Mouse (Mus musculus) gastrocnemius, adult 18-20 months (tissue): ENCODE data around the gene Vps16. TPM values are rescaled to one million over a fixed set of nuclear protein-coding genes. Genes with fewer than 3 reads are reported as not detected.

Experiments
- DNase-seq: peaks from one replicate; pipeline ENCODE4 v3.0.0; 2021; ENCODE audit warnings: low spot score
- long read RNA-seq, 2 experiments: library from polyadenylated mRNA; stranded (forward); transcript quantifications; one replicate each; pipeline ENCODE4 v2.0.0; 2021
- total RNA-seq, 2 experiments: library from RNA; stranded (reverse); gene quantifications; 2 replicates each; pipeline ENCODE4 v1.2.3; 2021

Gene Vps16
- total RNA-seq = 10 to 100 TPM; 17.6 to 19.2 TPM
- long read RNA-seq, experiment 1, transcript Vps16-201 (24 exons, 3,161 nt) = major isoform, 30 of 35 reads
- long read RNA-seq, experiment 1, partial matches to known transcripts = 1 of 35 reads
- long read RNA-seq, experiment 1, other reads (novel, unspliced or antisense) = 4 of 35 reads
- long read RNA-seq, experiment 2, transcript Vps16-201 (24 exons, 3,161 nt) = major isoform, 17 of 24 reads
- long read RNA-seq, experiment 2, partial matches to known transcripts = 1 of 24 reads
- long read RNA-seq, experiment 2, other reads (novel, unspliced or antisense) = 6 of 24 reads

DNA sequence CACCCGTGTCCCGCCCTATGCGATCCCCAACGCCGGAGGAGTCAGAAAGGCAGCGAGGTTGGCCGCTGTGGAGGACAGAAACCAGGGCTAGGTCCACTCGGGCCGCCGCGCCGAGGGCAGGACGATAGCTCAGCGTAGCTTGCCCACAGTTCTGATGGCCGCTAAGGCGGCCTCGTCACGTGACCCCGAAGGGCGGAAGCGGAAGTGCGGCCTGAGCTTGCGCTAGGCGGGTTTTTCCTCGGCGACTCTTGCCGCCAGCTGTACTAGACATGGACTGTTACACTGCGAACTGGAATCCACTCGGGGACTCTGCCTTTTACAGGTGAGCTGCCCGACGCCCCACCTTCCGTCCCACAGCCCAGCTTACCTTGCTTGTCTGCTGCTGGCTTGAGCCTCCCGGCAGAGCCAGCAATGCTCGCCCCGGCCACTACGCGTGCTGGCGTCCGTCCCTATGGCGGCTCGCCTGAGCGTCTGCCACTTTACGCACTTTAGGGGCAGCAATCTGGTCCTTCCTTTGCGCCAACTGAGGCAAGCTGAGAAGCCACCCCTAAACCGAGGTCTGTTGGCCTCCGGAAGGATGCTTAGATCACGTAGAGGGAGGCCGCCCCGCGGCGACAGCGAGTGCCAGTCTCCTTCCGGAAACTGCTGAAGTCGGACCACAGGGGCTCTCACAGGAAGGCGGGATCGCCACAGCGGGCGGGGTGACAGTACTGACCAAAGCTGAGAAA, at the start of gene Vps16, which contains the start of gene Pced1a:
Gene Vps16 (plus strand): TSS at position 214 of the 728 bp plus-strand sequence.
Gene Pced1a (minus strand): TSS at position 576 of the 728 bp plus-strand sequence.
- DNase-seq = peak; percentile 92

DNA sequence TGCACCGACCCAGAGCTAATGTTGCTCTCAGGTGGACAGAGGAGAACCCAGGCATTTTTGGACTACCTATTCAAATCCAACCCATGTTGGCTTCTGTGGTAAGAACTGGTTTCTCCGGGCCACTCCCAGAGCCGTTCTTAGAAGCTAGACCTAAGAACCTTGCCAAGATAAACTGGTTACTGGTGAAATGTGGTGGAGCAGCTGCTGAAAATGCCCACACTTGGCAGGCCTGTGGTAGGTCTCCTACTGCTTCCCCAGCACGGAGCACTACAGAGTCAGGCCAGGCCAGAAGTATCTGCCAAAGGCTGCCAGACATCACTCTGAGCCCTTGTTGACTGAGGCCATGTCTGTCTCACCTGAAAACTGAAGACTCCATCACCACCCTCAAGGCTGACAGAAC, 49.2 kb upstream of the Vps16 start:
- DNase-seq = no peak

- no peak for DNase-seq
Measured at GRCm38 (mm10) chr2:130383205-130383604, 40.9 kb upstream of the Vps16 start.

- no peak for DNase-seq
Measured at GRCm38 (mm10) chr2:130383895-130384294, 40.2 kb upstream of the Vps16 start.

DNA sequence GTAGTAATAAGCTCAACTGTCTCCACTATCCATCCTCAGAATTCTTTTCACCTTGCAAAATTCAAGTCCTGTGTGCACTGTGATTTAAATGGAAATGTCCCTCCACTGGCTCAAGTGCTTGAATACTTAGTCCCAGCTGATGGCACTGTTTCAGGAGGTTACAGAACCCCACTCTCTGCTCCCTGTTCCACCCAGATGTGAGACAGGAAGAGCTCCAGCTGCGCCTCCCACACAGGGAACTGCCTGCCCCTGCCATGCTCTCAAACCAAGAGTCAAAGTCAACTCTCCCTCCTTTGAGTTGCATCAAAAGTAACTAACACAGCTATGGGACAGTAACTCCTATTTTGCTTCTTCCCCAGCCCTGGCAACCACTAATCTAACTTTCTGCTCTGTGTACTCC, 37.9 kb upstream of the Vps16 start:
- DNase-seq = no peak

DNA sequence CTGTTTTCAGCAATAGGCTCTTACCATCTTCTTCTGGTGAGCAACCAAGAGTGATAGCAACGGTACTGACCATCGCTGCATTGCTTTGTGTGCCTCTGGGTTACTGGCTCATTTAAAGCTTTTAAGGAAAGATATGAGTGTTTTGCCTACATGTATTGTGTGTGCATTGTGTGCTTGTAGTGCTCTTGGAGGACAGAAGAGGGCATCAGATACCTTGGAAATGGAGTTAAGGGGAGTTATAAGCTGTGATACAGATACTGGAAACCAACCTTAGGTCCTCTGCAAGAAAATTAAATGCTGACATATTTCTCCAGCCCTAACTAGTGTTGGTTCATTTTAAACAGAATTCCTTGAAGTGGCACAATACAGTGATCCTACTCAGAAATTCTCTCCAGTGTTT, 35.3 kb upstream of the Vps16 start:
- no peak for DNase-seq

DNA sequence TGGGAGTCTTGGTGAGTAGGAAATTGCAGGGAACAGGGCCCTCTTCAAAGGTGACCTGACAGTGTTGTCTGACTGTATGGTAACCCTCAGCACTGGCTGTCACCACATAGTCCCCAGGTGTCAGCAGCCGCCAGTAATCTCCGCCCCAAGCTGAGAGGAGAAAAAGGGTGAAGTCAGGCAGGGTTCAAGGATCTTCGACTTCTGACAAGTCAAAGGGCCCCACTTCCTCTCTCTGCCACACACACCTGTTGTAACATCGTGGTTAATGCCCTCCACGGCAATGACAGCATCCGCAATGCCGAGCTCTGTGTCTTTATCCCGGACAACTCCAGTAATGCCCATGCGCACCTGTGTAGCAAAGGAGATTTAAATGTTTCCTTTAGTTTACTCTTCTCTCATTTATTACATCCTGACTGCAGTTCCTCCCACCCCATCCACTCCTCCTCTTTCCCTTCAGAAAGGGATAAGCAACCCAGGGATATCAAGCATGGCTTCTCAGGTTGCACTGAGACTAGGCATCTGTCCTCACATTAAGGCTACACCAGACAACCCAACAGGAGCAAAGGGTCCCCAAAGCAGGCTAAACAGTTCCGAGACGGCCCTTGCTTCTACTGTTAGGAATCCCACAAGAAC, 33.0 kb upstream of the Vps16 start:
- DNase-seq = no peak

- DNase-seq = no peak
Measured at GRCm38 (mm10) chr2:130392836-130393235, 31.3 kb upstream of the Vps16 start.

- no peak for DNase-seq
Measured at GRCm38 (mm10) chr2:130395696-130396095, 28.4 kb upstream of the Vps16 start.

DNA sequence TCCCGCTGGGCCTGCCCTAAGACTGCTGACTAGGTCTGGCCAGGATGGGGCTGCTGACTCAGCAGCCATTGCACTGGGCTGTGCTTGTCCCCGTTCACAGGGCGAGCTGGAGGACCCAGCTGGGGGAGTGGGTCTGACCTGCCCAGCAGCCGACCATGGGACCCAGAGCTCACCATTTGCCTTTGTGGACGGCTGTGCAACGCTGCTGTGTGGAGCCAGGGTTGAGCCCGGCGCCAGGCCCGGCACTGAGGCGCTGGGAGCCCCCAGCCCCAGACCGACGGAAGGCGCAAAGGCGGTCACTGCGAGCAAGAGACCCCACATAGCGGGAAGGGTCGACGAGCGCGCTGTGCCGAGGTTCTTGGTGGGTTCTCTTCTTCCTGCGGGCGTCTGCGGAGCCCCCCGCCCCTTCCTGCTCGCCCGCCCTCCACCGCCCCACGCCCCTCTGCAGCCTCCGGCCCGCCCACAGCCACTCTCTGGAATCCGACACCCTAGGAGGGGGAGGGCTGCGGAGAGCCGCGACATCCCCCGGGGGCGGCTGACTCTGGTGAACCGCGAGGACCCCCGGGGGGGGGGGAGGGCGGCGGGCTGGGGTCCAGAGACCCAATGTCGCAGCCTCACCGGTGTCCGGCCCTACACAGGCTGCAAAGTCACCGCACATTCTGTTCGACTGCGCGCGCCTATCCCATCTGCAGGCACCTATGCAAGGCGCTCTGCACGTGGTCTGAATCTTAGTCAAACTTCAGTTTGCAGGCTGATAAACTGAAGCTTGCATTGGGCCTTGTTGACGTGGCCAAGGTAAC, 26.8 kb upstream of the Vps16 start, which contains the start of gene Cpxm1:
Gene Cpxm1 (minus strand): TSS at position 389 of the 800 bp plus-strand sequence.
- DNase-seq = peak; percentile 12

- DNase-seq = no peak
Measured at GRCm38 (mm10) chr2:130398091-130398490, 26.0 kb upstream of the Vps16 start.

GRCm38 (mm10) chr2:130400046-130400445, 24.1 kb upstream of the Vps16 start:
- no peak for DNase-seq

DNA sequence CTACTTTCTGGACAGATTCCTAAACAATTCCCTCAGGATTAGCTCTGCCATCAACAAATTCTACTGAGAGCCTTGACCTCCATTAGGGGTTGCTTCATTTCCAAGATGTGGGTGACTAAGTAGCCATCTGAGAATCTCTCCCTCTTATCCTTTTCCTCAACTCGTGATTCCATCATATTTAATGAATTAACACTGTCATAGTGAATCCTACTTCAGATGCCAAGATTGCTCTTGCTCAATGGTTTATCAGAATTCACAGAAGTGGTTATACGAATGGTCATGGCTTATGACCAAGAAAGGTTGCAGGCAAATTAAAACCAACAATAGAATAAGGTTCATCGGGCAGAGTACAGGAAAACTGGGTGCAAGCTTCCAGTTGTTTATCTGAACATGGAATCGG, 22.2 kb upstream of the Vps16 start:
- DNase-seq = no peak

- no peak for DNase-seq
Measured at GRCm38 (mm10) chr2:130404939-130405338, 19.2 kb upstream of the Vps16 start, which contains the start of the genes Gm28372 and 1700020A23Rik. Gm28372 (plus strand) TSS chr2:130405239. 1700020A23Rik (plus strand) TSS chr2:130405259.

- DNase-seq = no peak
Measured at GRCm38 (mm10) chr2:130406178-130406577, 18.0 kb upstream of the Vps16 start, which contains the start of gene Tmem239. Tmem239 (plus strand) TSS chr2:130406478.

DNA sequence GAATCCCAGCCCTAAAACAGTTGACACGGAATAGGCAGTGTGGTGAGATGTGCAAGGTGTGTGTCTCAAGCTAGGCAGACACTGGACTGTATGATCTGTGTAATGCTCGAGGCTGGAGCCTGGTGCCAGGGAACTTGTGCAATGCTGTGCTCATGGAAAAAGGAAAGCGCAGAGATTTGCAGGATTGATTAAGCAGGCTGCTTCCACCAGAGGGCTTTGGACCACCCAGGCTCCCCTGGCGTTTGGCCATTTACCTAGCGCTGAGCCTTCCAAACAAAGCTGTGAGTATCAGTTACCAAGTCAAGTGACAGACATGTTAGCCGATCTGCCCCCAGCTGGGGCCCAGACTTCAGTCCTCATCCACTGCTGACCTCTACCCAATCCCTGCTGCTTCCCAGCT, 15.9 kb upstream of the Vps16 start:
- DNase-seq = no peak

GRCm38 (mm10) chr2:130411558-130412495, 12.3 kb upstream of the Vps16 start:
- peak; percentile 88 for DNase-seq

- no peak for DNase-seq
Measured at GRCm38 (mm10) chr2:130412775-130413174, 11.4 kb upstream of the Vps16 start.

GRCm38 (mm10) chr2:130414094-130414856, 9.9 kb upstream of the Vps16 start:
- no peak for DNase-seq
